Mouse (Mus musculus): Measurements from ENCODE around the gene Tex14.

Gene Tex14

DNA sequence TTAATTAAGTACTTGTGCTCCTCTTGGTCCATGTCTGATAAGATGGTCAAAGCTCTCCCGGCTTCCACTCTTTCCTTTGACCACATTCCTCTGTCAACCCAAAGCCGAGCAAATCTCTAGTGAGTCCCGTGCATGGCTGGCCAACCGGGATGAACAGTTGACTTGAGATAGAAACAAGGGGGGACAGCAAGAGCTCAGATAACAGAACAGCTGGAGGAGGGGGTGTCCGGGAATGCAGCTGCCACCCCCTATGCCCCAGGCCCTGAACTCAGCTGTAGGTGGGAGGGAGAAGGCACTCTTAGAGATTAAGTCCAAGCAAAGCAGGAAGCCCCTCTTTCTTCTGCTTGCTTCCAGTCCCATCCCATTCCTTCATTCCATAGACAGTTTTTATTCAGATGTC lies 165.9 kb downstream of the Tex14 start:
- DNase-seq (ENCODE audit: low spot score in 2 of 2), result no peak

DNA sequence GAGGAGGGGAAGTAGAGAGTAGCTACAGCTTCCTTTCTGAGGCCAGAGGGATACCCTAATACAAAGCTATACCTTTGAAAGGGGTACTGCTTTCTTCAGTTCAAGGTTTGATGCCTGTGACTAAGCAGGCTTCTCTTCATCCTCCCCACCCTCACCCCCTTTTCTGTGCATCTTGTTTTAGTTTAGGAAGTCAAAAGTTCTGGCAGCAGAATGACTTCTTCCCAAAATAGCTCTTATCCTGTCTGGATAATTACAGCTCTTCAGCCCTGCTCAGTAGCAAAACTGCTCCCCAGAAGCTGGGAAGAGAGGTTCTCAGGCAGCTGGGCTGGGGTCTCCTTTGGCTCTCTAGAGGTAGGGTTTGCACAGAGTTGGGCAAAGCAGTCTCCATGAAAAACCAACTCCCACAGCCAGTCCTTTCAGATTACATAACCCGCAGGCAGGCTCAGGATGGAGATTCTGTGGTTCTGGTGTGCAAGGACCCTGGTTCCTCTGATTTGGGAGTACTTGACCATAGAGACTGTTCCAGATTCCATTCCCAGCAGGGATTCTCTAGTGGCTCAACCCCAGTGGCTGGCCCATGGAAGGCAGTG lies 166.6 kb downstream of the Tex14 start:
- DNase-seq (ENCODE audit: low spot score in 2 of 2), result no peak

DNA sequence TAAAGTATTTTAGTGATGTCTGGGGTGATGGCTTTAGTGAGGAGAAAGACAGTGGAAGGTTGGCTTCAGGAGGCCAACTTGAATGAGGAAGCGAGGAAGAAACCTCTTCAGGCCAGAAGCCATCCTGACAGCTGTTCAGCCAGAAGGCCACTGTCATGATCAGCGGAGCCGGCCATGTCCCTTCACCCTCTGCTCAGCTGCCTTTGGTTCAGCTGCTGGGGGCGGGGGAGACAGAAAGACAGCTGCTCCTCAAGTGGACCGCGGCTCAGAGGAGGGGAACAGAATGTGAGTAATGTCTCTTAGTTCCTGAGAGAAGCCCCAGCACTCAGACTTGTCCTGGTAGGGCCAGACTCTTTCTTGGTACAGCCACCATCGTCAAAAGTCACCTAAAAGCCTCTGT lies 168.9 kb downstream of the Tex14 start:
- DNase-seq (ENCODE audit: low spot score in 2 of 2), result no peak

DNA sequence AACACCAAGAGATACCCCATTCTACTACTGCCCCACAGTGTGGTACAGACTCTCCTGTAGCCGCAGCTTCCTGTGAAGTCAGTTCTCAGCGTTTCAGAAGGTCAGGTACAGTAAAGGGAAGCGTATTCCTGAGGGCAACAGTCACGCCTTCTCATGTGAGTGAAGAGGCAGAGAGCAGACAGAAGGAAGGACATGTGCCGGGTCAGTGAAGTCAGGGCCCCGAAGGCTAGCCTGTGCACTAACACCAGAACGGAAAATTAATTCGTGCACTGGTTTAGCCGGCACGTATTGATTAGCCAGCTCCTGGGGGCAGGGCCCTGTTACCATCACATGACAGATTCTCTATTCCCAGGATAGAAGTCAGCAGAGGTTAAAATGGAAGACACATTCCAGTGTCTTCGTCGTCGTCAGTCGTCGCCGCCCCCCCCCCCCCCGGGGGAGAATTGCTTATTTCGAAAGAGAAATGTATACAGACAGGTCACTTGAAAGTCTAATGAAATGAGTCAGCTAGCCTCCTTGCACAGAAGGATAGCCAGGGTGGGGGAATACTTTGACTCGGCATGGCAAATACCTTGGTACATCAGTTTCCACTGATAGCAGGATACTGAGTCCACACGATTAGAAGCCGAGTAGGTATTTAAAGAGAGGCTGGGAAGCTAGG lies 169.8 kb downstream of the Tex14 start:
- DNase-seq (ENCODE audit: low spot score in 2 of 2), result no peak

DNA sequence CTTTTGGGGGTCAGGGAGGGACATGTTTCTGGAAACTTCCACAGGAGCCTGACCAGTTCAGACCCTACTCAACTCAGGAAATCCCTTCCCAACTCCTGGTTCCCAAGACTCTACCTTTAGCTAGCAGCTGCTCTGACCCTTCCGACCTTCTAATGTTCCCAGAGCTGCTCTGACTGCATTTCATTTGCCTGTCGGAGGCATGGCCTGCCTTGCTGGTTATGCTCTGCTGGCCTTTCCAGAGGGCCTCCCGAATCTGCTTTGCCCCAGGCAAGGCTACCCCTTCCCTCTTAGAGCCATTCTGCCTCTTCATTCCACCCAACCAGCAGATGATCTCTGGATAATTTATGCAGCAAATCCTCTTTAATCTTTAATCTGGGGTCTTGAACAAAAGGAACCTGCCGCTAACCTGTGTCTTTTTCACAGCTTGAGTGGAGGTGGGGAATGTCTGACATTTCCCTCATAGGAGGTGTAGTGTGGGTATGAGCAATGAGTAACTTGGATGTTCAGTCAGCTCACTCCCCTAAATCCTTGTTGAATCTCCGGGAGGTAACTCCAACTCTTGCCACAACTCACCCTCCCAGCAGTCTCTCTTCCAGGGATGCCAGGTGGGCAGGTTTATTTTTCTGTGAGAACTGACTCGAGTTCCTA lies 172.9 kb downstream of the Tex14 start:
- no peak for DNase-seq (ENCODE audit: low spot score in 2 of 2)

DNA sequence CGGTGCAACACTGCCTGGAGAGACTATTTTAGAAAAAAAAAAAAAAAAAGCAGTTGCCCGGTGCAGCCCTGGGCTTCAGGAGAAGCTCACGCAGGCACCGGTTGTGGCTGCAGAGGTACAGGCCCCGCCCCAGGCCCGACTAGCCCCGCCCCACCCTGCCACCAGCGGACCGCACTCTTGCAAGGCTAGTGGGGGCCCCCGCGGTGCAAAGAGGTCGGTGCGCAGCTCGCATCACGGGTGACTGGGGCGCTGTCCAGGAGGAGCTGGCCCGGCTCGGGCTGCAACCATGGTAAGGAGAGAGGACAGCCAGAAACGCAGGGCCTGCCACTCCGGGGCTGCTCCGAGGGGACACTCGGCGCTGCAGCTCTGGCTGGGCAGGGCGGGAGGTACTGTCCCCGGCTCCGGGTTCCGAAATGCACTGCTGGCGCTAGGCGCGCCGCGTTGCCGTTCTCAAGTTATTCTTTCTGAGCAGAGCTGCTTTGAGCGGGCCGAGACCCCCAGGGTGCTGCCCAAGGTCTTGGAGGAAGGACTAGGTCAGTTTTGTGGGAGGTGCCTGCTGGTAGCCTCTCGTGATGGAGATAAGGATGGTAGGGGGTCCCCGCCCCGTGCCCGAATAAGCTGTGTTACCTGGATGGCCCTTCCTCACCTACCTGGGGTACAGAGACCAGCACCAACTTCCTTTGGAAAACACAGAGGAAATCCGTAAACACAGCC lies 173.5 kb downstream of the Tex14 start:
- peak; percentile 59 to 63 for DNase-seq (ENCODE audit: low spot score in 2 of 2)

DNA sequence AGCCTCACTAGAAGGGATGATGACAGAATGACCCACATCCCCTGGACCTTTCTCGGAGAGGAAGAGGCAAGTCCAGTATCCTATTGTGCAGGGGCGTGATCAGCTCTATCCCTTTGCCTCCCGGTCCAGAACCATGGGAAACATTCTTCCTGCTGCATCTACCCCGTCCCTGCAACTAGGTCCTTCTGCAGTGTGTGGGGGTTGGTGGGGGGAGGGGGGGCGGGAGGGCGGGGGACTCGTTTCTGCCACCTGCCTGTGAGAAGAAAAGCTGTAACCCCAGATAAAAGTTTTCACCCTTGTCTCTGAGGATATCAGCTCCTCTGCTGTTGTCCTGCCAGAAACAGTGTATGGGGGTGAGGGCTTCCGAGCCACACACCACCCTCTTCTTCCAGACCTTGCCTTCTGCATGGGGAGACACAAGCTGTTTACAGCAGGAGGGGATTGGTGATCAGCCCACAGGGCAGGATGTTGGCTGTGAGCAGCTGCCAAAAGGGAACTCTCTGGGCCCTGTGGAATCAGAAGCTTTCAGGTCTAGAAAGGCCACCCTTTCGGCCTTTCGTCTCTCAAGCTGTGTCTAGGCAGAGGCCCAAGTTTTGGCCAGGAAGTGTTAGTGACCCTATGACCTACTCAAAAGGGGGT lies 174.2 kb downstream of the Tex14 start:
- no peak for DNase-seq (ENCODE audit: low spot score in 2 of 2)

DNA sequence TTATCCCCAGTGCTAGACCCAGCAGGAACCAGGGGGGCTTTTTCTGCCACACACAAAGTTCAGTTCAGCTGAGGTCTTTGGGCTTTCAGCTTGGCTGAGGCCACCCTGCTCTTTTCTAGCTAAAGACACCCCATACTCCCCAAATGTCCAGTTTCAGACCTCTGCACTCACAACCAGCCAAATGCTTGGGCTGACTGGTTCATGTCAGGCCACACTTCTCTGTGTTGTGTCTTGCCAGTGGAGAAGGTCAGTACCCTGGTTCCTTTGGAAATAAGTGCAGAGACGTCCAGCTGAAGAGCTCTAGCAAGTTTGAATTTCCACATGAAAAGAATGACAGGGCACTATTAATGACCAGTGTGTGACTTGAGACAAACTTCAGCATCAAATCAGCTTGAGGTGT lies 174.8 kb downstream of the Tex14 start:
- DNase-seq (ENCODE audit: low spot score in 2 of 2), result no peak

DNA sequence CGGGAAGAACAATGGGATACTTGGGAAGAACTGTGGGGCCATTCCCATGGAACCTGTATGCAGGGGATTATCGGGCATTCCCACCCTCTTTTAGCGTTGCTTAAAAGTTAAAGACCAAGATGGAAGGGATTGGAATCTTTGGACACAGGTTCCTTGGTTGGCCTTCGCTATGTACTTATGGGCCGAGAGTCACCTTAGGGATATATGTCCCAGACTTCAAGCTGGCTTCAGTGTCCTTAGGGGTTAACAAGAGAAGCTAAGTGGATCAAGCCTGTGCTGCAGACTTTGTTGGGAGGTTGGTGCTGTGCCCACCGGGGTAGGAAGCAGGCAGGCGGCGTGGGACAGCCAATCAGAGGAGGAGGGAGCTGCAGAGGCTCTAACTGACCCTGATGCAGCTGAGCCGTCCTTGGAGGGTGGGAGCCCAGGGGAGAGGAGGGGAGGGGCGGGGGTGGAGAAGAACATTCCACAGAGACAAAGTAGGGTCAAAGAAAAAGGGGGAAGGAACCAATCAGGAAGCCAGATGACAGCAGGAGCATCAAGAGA lies 175.7 kb downstream of the Tex14 start:
- no peak for DNase-seq (ENCODE audit: low spot score in 2 of 2)

DNA sequence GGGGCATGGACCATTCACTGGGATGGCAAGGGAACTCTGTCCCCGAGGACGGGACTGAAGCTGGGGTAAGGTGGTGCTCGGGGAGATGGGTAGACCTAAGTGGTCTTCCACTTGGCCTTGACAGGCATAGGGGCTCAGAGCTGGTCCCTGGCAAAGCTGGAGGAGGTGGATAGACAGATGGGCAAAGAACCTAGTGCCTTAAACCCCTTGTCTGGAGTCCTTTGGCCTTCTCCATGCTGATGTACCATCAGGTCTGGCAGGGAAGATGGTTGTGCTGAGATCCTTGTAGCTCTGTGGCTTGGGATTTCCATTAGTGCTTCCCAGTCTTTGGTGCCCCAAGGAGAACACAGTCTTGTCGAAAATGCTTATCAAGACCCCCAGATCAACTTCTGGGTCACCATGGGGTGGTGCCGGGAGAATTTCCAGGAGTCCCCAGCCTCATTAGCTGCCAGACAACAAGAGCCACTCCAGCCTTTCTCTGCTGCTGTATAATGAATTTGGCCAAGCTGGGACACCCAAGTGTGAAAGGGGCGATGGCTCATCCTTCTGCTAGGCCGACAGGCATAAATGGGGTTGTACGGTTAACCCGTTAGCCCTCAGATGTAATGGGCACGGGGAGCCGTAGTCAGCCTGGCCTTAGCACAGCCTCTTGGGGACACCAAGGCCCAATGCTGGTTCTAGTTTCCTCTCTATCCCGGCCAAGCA lies 176.4 kb downstream of the Tex14 start:
- DNase-seq (ENCODE audit: low spot score in 2 of 2), result no peak

DNA sequence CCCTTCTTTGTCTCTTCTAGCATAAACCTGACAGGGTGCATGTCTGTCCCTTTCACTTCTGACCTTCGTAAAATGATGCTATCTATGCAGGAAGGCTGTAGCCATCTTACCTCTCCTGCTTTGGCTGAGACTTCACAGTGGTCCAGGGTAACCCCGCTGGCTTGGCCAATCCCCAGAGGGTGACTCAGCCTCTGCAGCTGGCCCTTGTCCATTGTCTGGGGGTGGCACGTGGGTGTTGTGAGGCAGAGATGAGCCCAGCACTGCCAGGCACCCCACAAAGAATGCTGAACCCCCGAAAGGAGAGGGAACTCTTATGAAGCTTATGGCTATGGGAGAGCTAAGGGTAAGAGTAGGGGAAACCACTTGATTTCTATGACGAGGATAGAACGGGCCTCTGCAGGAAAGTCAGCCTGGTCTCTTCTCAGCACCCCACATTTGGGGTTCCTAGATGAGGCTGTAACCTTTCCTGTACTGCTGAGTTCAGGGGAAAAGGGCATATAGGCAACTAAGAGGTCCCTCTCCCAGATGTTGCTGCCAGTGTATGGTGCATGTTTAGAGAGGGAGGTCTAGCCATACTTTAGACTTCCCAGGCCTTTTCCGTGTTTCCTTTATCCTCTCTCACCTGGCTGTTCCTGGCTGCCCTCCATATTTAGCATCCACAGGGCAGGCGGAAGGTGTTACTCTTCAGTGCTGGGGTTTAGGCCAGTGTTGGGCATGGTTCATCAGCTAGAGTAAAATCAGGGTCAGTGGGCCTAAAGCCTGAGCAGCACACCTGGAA lies 177.3 kb downstream of the Tex14 start:
- DNase-seq (ENCODE audit: low spot score in 2 of 2), result peak in 1 of 2 experiments; percentile 49

DNA sequence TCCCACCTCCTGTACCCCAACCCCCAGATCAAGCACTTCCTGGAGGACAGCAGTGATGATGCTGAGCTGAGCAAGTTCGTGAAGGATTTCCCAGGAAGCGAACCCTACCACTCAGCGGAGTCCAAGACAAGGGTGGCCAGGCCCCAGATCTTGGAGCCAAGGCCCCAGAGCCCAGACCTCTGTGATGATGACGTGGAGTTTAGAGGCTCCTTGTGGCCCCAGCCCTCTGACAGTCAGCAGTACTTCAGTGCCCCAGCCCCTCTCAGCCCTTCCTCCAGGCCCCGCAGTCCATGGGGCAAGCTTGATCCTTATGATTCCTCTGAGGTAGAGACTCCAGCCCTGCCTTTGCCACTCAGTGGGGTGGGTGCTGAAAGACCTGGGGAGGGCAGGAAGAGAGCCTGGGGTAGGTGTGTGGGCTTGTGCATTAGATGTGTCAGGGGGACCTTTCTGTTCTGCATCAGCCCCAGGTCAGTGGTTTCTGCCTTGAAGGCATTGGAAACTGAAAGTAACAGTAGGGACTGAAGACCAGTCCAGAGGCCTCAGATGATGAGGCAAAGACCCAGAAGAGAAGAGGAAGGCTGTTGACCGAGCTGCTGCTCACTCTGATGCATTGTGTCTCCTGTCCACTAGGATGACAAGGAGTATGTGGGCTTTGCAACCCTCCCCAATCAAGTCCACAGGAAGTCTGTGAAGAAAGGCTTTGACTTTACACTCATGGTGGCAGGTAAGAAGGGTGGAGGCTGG lies 178.6 kb downstream of the Tex14 start:
- no peak for DNase-seq (ENCODE audit: low spot score in 2 of 2)

DNA sequence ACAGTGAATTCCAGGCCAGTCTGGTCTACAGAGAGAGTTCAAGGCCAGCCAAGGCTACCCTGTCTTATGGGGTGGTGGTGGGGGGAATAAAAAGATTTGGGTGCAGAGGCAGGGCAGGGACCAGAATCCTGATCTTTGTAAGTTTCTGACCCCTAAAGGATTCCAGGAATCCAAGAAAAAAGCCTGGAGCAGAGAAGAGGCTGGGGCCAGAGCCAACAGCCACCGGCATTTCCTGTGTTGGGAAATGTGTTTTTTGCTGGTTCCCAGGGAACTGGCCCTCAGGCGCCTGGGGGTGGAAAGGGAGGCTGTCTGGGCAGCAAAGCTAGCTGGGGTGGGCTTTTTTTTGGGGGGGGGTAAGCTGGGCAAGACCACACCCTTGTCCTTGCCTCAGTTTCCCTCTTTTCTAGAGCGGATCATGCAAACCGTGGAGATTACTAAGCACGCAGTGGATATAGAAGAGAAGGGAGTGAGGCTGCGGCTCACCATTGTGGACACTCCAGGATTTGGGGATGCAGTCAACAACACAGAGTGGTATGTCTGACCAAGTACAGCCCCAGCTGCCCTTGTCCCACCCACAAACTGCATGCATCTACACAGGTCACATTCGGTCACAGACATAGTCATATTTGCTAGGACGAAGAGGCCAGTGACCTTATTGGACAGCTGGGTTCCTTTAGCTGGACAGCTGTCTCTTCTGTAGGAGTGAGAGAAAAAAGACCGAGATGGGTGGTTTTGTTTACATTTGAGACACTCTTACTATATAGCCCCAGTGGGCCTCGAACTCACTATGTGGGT lies 180.0 kb downstream of the Tex14 start:
- DNase-seq (ENCODE audit: low spot score in 2 of 2), result no peak

DNA sequence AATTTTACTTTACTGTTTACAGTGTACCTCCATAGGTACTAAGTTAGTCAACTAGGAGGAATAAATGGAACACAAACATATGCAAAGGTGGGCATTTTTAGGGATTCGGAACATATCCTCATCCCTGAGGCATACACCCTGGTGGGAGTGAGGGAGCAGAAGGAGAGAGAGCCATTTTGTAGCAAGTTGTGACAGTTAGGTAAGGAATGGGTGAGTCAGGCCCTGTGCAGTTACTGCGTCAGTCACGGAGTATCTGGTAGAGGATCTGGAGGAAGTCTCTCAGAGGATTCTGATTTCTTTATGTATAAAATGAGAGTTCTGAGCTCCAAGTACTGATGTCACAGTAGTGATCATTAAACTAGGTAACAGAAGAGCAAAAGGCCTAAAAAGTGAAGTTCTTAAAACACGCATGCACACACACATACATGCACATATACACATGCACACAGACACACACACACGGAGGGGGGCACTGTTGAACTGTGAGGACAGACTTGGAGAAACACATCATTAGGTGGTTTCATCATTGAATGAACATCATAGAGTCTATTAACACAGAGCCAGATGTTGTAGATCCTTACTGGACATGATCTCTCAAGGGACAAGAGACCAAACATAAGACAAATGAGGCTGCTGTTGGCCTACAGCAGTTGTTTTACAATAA lies 182.5 kb downstream of the Tex14 start:
- no peak for DNase-seq (ENCODE audit: low spot score in 2 of 2)

DNA sequence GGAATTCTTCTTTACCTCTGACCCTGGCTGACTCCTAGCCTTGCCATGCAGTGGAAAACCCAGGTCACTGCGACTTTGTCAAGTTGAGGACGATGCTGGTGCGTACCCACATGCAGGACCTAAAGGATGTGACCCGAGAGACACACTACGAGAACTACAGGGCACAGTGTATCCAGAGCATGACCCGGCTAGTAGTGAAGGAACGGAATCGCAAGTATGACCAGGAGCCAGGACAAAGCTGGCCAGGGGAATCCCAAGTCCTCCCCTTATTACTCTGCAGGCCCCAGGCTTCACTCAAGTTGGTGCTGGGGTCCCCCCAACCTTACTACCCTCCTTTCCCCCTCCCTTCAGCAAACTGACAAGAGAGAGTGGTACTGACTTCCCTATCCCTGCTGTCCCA lies 184.7 kb downstream of the Tex14 start:
- DNase-seq (ENCODE audit: low spot score in 2 of 2), result no peak

DNA sequence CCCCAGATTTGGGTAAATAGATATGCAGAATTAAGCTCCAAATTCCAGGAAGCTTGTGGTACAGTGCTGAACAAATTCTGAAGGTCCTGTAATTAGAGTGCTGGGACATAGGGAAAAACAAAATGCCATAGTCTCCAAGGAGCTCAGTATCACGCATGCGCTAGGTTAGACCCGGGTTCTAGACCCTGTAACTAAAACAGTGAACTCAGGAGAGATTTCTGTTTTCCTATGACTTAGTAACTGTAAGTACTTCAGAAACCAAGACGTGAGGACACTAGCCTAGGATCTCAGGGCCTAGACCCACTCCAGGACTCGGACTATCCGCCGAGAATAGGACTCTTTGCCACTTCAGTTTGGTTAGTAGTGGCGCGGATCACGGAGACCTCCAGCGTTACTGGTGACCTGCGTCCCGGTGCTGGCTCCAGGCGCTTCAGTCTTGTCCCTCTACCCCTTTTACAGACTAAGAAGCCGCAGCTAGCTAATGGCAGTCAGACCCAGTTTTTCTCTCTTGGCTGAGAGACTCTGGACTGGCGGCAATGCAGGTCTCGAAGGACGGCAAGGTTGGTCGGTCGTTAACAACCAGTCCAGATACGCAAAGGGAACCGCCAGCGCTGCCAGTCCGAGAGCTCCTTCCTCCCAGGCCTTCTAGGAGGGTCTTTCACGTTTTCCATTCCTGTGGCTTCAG lies 186.1 kb downstream of the Tex14 start:
- DNase-seq (ENCODE audit: low spot score in 2 of 2), result peak in 1 of 2 experiments; percentile 26

DNA sequence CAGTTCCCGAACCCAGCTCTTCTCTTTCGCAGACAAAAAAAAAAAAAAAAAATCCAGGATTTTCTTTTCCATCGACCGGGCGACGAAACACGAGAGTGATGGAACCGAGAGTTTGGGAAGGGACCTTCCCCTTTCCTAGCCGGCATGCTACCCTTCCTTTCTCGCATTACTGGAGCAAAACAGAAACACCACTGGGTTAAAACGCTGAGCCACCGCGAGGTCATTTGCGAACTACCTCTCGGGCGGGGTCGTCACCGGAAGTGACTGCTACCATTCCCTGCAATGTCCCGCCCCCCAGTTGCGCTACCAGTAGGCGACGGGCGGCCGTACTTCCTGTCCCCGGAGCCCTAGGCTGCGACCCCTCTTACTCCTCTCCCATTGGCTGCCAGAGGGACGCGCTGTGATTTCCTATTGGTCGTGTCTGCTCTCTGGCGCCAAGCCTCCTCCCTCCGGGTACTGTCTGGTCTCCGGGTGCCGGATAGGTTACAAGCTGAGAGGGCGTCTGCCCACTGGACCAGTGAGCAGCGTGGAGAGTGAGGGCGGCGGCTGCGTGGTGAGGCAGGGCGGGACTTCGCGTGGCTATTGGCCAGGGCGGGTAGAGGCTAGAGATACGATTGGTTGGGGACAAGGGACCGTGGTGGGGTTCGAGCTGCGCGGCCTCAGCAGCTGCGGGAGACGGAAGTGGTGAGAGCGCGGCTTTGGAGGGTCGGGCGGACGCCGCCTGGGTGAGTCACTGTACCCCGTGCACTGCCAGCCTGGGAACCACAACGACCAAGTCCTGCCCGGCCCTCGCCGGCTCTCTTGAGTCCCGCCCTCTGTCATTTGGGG lies 186.9 kb downstream of the Tex14 start, which contains the start of gene Mtmr4:
TSS of gene Mtmr4 (plus strand) at position 637 of the 828 bp plus-strand sequence.
- DNase-seq (ENCODE audit: low spot score in 2 of 2), result peak; percentile 100
